Mouse (Mus musculus): ENCODE data around the gene Abcg3.
"Not testable (repeated sequence)": the region's sequence is repeated elsewhere in the genome, so short reads cannot be mapped to it uniquely, and the experiment has no call there.

Gene Abcg3

DNA sequence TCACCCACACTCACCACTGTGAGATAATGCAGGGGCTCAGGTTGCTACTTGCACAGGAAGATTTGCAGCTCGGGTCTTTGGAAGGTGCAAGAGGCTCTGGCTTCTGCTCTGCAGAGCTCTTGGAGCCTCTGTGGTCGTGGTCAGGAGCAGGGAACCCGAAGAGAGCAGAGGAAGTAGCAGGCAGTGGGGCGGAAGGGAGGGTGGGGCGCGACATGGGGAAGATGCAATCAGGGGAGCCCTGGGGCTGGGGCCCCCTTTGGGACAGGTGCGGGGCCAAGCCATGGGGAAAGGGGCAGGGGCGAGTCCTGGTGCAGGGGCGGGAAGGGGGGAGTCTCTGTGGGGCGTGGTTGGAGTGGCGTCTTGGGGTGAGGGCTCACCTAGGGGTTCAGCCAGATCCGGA is at the start of gene Abcg3:
TSS of gene Abcg3 (minus strand) at position 184 of the 400 bp plus-strand sequence.
- in situ Hi-C loops (cut with MboI; ENCODE audit: low sequenced_read_pairs) = no loop called here

DNA sequence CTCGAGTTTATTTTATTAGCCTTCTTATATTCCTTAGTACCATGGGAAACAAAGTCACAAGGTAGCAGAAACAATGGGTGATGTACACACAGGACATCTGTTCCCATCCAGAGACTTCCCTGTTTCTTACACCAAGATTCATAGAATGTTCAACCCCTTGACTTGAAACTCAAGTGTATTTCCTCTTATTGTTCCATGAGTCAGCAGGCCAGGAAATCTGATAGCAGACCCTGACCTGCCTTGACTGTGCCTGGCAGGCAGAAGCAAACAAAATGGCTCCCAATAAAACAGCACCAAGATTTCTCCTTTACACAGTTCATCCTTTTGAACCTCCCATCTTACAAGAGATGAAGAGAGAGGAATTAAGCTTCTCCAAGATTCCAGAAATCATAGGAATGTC is 30.0 kb upstream of the Abcg3 start:
- in situ Hi-C loops (cut with MboI; ENCODE audit: low sequenced_read_pairs) = no loop called here

DNA sequence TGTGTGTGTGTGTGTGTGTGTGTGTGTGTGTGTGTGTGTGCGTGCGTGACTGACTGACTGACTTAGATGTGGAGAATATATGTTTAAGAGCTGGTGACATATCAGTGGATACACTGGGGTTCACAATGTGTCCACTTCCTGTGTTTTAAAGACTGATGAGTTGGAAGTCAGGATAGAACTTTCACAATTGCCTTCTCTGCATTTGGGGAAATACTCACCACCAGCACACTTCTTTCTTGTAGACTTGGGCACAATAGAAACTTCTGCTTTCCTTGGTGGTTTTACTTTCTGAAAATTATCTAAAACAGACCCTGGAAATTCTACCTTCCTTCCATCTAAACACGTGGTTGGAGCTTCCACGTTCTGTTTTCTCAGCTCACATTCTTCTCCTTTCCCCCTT is 29.1 kb upstream of the Abcg3 start:
- in situ Hi-C loops (cut with MboI; ENCODE audit: low sequenced_read_pairs) = no loop called here

- in situ Hi-C loops (cut with MboI; ENCODE audit: low sequenced_read_pairs) = no loop called here
Observed at GRCm38 (mm10) chr5:105010376-105010775, 27.9 kb upstream of the Abcg3 start.

DNA sequence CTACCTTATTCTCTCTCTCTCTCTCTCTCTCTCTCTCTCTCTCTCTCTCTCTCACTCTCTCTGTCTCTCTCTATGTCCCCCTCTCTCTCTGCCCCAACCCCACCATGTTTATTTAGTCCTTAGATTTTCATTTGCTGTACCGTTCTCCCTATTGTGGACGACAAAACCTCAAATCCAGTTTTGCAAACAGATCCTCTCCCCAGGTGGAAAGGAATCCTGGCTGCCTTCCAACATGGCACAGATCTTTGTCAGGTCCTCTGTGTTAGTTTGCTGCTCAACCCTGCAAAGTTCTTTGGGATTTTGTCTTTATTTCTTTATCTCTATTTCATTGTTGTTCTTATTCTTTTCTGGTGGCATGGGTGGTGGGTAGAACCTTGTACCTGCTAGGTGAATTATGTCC is 6.9 kb upstream of the Abcg3 start:
- in situ Hi-C loops (cut with MboI; ENCODE audit: low sequenced_read_pairs) = no loop called here

GRCm38 (mm10) chr5:104988000-104988399 is 5.5 kb upstream of the Abcg3 start:
- in situ Hi-C loops (cut with MboI; ENCODE audit: low sequenced_read_pairs) = no loop called here

GRCm38 (mm10) chr5:104986706-104987105 is 4.2 kb upstream of the Abcg3 start:
- in situ Hi-C loops (cut with MboI; ENCODE audit: low sequenced_read_pairs) = no loop called here

DNA sequence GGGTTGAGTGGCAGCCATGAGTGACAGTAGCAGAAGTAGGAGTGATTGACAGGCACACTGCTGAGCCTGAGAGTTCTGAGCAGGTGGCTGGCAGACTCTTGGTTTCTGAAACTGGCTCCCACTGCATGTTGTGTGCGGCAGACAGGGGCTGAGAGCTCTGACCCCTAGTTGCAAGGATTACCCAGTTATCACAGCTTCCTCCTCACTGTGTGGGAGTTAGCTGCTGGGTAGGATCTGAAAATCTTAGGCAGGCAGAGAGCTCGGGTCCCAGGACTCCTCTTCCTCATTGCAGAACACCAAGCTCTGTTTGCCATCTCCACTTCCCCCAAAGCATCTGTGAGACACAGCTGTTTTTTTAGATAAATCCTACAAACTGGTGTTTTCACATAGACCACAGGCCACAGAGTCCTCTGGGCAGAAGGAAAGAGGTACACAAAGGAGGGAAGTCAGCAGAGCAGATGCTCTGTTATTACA is 3.4 kb downstream of the Abcg3 start:
- in situ Hi-C loops (cut with MboI; ENCODE audit: low sequenced_read_pairs) = no loop called here

GRCm38 (mm10) chr5:104958141-104958793 is 24.3 kb downstream of the Abcg3 start:
- in situ Hi-C loops (cut with MboI; ENCODE audit: low sequenced_read_pairs) = no loop called here

- in situ Hi-C loops (cut with MboI; ENCODE audit: low sequenced_read_pairs) = no loop called here
Observed at GRCm38 (mm10) chr5:104955208-104955607, 27.3 kb downstream of the Abcg3 start.

- in situ Hi-C loops (cut with MboI; ENCODE audit: low sequenced_read_pairs) = no loop called here
Observed at GRCm38 (mm10) chr5:104946951-104947350, 35.6 kb downstream of the Abcg3 start.

- in situ Hi-C loops (cut with MboI; ENCODE audit: low sequenced_read_pairs) = no loop called here
Observed at GRCm38 (mm10) chr5:104934148-104934547, 48.4 kb downstream of the Abcg3 start.

GRCm38 (mm10) chr5:104906556-104906955 is 76.0 kb downstream of the Abcg3 start:
- in situ Hi-C loops (cut with MboI; ENCODE audit: low sequenced_read_pairs) = not testable (repeated sequence)
